Mouse (Mus musculus) adrenal gland, adult 8-10 months (tissue): ENCODE results near the gene Tex46. TPM values are rescaled to one million over a fixed set of nuclear protein-coding genes. Genes with fewer than 3 reads are reported as not detected.

Source experiments
- DNase-seq: peaks from one replicate; pipeline ENCODE4 v3.0.0; 2022
- microRNA-seq, 2 experiments: library from miRNA; unstranded; fragments of <30 nt; microRNA quantifications; one replicate each; pipeline ENCODE4 v1.2.0; 2022
- total RNA-seq, 4 experiments: library from RNA; stranded (reverse); gene quantifications; 2 replicates each; pipeline ENCODE4 v1.2.4; 2022

Tex46 gene
- total RNA-seq, 4 experiments from 2014 or later: not detected

- peak; percentile 58 for DNase-seq
Measured at GRCm38 (mm10) chr4:136631237-136631994, 21.2 kb downstream of the Tex46 start.

GRCm38 (mm10) chr4:136635995-136636394 is 25.8 kb downstream of the Tex46 start:
- DNase-seq: no peak

- no peak for DNase-seq
Measured at GRCm38 (mm10) chr4:136636511-136636910, 26.3 kb downstream of the Tex46 start.

- DNase-seq: no peak
Measured at GRCm38 (mm10) chr4:136636983-136637562, 26.8 kb downstream of the Tex46 start.

- DNase-seq: no peak
Measured at GRCm38 (mm10) chr4:136637563-136638229, 27.5 kb downstream of the Tex46 start.

- no peak for DNase-seq
Measured at GRCm38 (mm10) chr4:136638230-136638750, 28.1 kb downstream of the Tex46 start.

- no peak for DNase-seq
Measured at GRCm38 (mm10) chr4:136638890-136639289, 28.7 kb downstream of the Tex46 start.

- DNase-seq: peak; percentile 46
Measured at GRCm38 (mm10) chr4:136648922-136649479, 38.8 kb downstream of the Tex46 start.

- DNase-seq: no peak
Measured at GRCm38 (mm10) chr4:136649480-136650196, 39.4 kb downstream of the Tex46 start.

- no peak for DNase-seq
Measured at GRCm38 (mm10) chr4:136650261-136650660, 40.0 kb downstream of the Tex46 start.

- no peak for DNase-seq
Measured at GRCm38 (mm10) chr4:136651357-136651811, 41.1 kb downstream of the Tex46 start.

GRCm38 (mm10) chr4:136651882-136652527 is 41.8 kb downstream of the Tex46 start:
- no peak for DNase-seq

GRCm38 (mm10) chr4:136652528-136652910 is 42.3 kb downstream of the Tex46 start:
- no peak for DNase-seq

- no peak for DNase-seq
Measured at GRCm38 (mm10) chr4:136653019-136653418, 42.8 kb downstream of the Tex46 start.

- no peak for DNase-seq
Measured at GRCm38 (mm10) chr4:136653692-136654234, 43.5 kb downstream of the Tex46 start.

GRCm38 (mm10) chr4:136657914-136658313 is 47.7 kb downstream of the Tex46 start:
- no peak for DNase-seq

Small RNAs within 50 kb of the gene (microRNA-seq; reads per million reads assigned to microRNA genes)
- gene Gm22180: 0 reads per million in 2 experiments

Other genes with a start within 250 kb of the Tex46 start
- gene Htr1d, start 186.9 kb upstream of the Tex46 start, total RNA-seq: under 1 TPM in 1 of 4 experiments, not detected in 3; 0.19 TPM
- under 1 TPM; 0.31 to 0.92 (median 0.50) TPM for gene 6030445D17Rik, start 148.2 kb upstream of the Tex46 start, total RNA-seq
- gene Luzp1, start 140.7 kb upstream of the Tex46 start, total RNA-seq: 10 to 100 TPM; 26.4 to 46.4 (median 40.1) TPM
- gene Kdm1a, start 7.7 kb upstream of the Tex46 start, total RNA-seq: 10 to 100 TPM; 45.5 to 57.8 (median 49.5) TPM
- not detected for gene Lactbl1, start 12.2 kb downstream of the Tex46 start, total RNA-seq
- 10 to 100 TPM; 20.6 to 36.8 (median 29.4) TPM for gene Ephb2, start 225.6 kb downstream of the Tex46 start, total RNA-seq